Mouse (Mus musculus) myocyte (in vitro differentiated cells): ENCODE measurements around the gene Spon1. TPM values are rescaled to one million over a fixed set of nuclear protein-coding genes. Genes with fewer than 3 reads are reported as not detected.

Source experiments
- H3K27me3 ChIP-seq: one replicate; pipeline ENCODE4 v1.6.1; 2011; ENCODE audit not compliant: control insufficient read depth, insufficient read depth, insufficient read length
- H3K36me3 ChIP-seq: one replicate; pipeline ENCODE4 v1.6.1; 2011; ENCODE audit not compliant: control insufficient read depth, insufficient read depth
- H3K4me2 ChIP-seq: one replicate; pipeline ENCODE4 v1.6.1; 2011; ENCODE audit warnings: low read depth, control low read depth
- H3K4me3 ChIP-seq: one replicate; pipeline ENCODE4 v1.5.1; 2011; ENCODE audit warnings: mild to moderate bottlenecking, control low read depth, moderate library complexity
- H3K79me2 ChIP-seq: one replicate; pipeline ENCODE4 v1.6.1; 2011; ENCODE audit not compliant: control insufficient read depth, insufficient read depth
- H3ac ChIP-seq: one replicate; pipeline ENCODE4 v1.6.1; 2011; ENCODE audit not compliant: control insufficient read depth, insufficient read length
- CEBPB ChIP-seq: IDR thresholded peaks from 2 replicates; pipeline ENCODE4 v1.6.1; 2011; ENCODE audit warnings: mild to moderate bottlenecking, moderate library complexity; ENCODE audit not compliant: poor library complexity, insufficient read depth, severe bottlenecking
- E2F4 ChIP-seq: IDR thresholded peaks from one replicate; pipeline ENCODE4 v1.6.1; 2011; ENCODE audit warnings: mild to moderate bottlenecking, control low read depth, moderate library complexity; ENCODE audit not compliant: insufficient read depth
- MAX ChIP-seq: IDR thresholded peaks from one replicate; pipeline ENCODE4 v1.6.1; 2011; ENCODE audit warnings: low read depth, mild to moderate bottlenecking, control low read depth
- MYOD1 ChIP-seq, 3 experiments: IDR thresholded peaks; one replicate each; pipeline ENCODE4 v1.6.1; 2011; ENCODE audit warnings: control low read depth in 2 of 3, low read depth in 2 of 3, mild to moderate bottlenecking in 2 of 3, moderate library complexity in 1 of 3; ENCODE audit not compliant: insufficient read length in 2 of 3, control insufficient read depth in 1 of 3
- MYOG ChIP-seq, 3 experiments: IDR thresholded peaks; one replicate each; pipeline ENCODE4 v1.6.1; 2011; ENCODE audit warnings: control low read depth in 2 of 3, low read depth in 2 of 3, mild to moderate bottlenecking in 2 of 3; ENCODE audit not compliant: insufficient read length in 2 of 3, control insufficient read depth in 1 of 3, insufficient read depth in 1 of 3
- POLR2A ChIP-seq: IDR thresholded peaks from one replicate; pipeline ENCODE4 v1.6.1; 2011; ENCODE audit warnings: low read depth, mild to moderate bottlenecking, control low read depth, moderate library complexity; ENCODE audit not compliant: insufficient read length
- POLR2AphosphoS2 ChIP-seq: IDR thresholded peaks from one replicate; pipeline ENCODE4 v1.6.1; 2011; ENCODE audit warnings: low read depth, control low read depth; ENCODE audit not compliant: insufficient read length
- REST ChIP-seq: IDR thresholded peaks from one replicate; pipeline ENCODE4 v1.6.1; 2011; ENCODE audit warnings: mild to moderate bottlenecking, control low read depth, moderate library complexity; ENCODE audit not compliant: insufficient read depth, insufficient read length
- SRF ChIP-seq: IDR thresholded peaks from one replicate; pipeline ENCODE4 v1.6.1; 2011; ENCODE audit warnings: low read depth; ENCODE audit not compliant: control insufficient read depth, insufficient read length
- TCF12 ChIP-seq: IDR thresholded peaks from one replicate; pipeline ENCODE4 v1.6.1; 2011; ENCODE audit warnings: mild to moderate bottlenecking, control low read depth; ENCODE audit not compliant: poor library complexity, insufficient read depth, severe bottlenecking
- TCF3 ChIP-seq: IDR thresholded peaks from one replicate; pipeline ENCODE4 v1.6.1; 2011; ENCODE audit warnings: low read depth, control low read depth; ENCODE audit not compliant: insufficient read length
- USF1 ChIP-seq: IDR thresholded peaks from one replicate; pipeline ENCODE4 v1.6.1; 2011; ENCODE audit warnings: low read depth, mild to moderate bottlenecking, control low read depth, moderate library complexity
- polyA plus RNA-seq: library from polyadenylated mRNA; unstranded; fragments of >200 nt; fragmentation: generic; extraction: Trizol; gene quantifications from one replicate; pipeline ENCODE4 v1.2.1, GENCODE M21; 2012; ENCODE audit warnings: missing spikeins

Spon1 gene
- polyA plus RNA-seq, 1 experiment: 0.04 TPM

- no peak for TF ChIP-seq MYOD1 (IDR thresholded peaks at IDR 0.05; ENCODE audit: control insufficient read depth in 1 of 3, insufficient read length in 2 of 3, low read depth in 2 of 3)
- TF ChIP-seq TCF3: no peak
- no peak for TF ChIP-seq CEBPB
- TF ChIP-seq E2F4: no peak
- no peak for TF ChIP-seq MYOG (IDR thresholded peaks at IDR 0.05; ENCODE audit: control insufficient read depth in 1 of 3, insufficient read depth in 1 of 3, insufficient read length in 2 of 3, low read depth in 2 of 3)
- TF ChIP-seq REST: no peak
- TF ChIP-seq MAX: no peak
- TF ChIP-seq POLR2AphosphoS2: no peak
- TF ChIP-seq TCF12: no peak
- no peak for TF ChIP-seq SRF
- TF ChIP-seq USF1: no peak
- no peak for TF ChIP-seq POLR2A
- no peak overlapping the region for H3K4me2 ChIP-seq
- H3K4me3 ChIP-seq: no peak overlapping the region
- no peak overlapping the region for H3ac ChIP-seq
- H3K27me3 ChIP-seq: peaks cover 16% of the 10 kb centered on the region
- no peaks in the 10 kb centered on the region for H3K36me3 ChIP-seq
- H3K79me2 ChIP-seq: no peaks in the 10 kb centered on the region
Observed at GRCm38 (mm10) chr7:113792871-113793270, 27.1 kb downstream of the Spon1 start.

- TF ChIP-seq MAX (no peak), TCF12 (no peak), POLR2AphosphoS2 (no peak), CEBPB (no peak), USF1 (no peak), E2F4 (no peak), TCF3 (no peak), REST (no peak), SRF (no peak), MYOG (IDR thresholded peaks at IDR 0.05; ENCODE audit: control insufficient read depth in 1 of 3, insufficient read depth in 1 of 3, insufficient read length in 2 of 3, low read depth in 2 of 3) (no peak), POLR2A (no peak)
- H3K27me3 ChIP-seq: peaks cover 5% of the 10 kb centered on the region
- no peak overlapping the region for H3ac ChIP-seq
- H3K4me3 ChIP-seq: no peak overlapping the region
- H3K36me3 ChIP-seq: no peaks in the 10 kb centered on the region
- H3K79me2 ChIP-seq: no peaks in the 10 kb centered on the region
- H3K4me2 ChIP-seq: no peak overlapping the region
Observed at GRCm38 (mm10) chr7:113795209-113795608, 29.4 kb downstream of the Spon1 start.

GRCm38 (mm10) chr7:113797134-113797533 is 31.3 kb downstream of the Spon1 start:
- H3K27me3 ChIP-seq: no peaks in the 10 kb centered on the region
- no peak overlapping the region for H3K4me3 ChIP-seq
- H3K79me2 ChIP-seq: no peaks in the 10 kb centered on the region
- TF ChIP-seq USF1 (no peak), SRF (no peak), MAX (no peak), POLR2AphosphoS2 (no peak), E2F4 (no peak), POLR2A (no peak), MYOG (IDR thresholded peaks at IDR 0.05; ENCODE audit: control insufficient read depth in 1 of 3, insufficient read depth in 1 of 3, insufficient read length in 2 of 3, low read depth in 2 of 3) (no peak), TCF12 (no peak), REST (no peak), TCF3 (no peak), MYOD1 (IDR thresholded peaks at IDR 0.05; ENCODE audit: control insufficient read depth in 1 of 3, insufficient read length in 2 of 3, low read depth in 2 of 3) (no peak), CEBPB (no peak)
- H3K36me3 ChIP-seq: no peaks in the 10 kb centered on the region
- no peak overlapping the region for H3K4me2 ChIP-seq
- H3ac ChIP-seq: no peak overlapping the region

GRCm38 (mm10) chr7:113798605-113799255 is 32.9 kb downstream of the Spon1 start:
- TF ChIP-seq E2F4 (no peak), TCF12 (no peak), MYOD1 (IDR thresholded peaks at IDR 0.05; ENCODE audit: control insufficient read depth in 1 of 3, insufficient read length in 2 of 3, low read depth in 2 of 3) (no peak), REST (no peak), POLR2A (no peak), TCF3 (no peak), CEBPB (no peak), SRF (no peak), POLR2AphosphoS2 (no peak), MAX (no peak), MYOG (IDR thresholded peaks at IDR 0.05; ENCODE audit: control insufficient read depth in 1 of 3, insufficient read depth in 1 of 3, insufficient read length in 2 of 3, low read depth in 2 of 3) (no peak), USF1 (no peak)
- no peaks in the 10 kb centered on the region for H3K79me2 ChIP-seq
- H3K4me3 ChIP-seq: no peak overlapping the region
- H3K36me3 ChIP-seq: no peaks in the 10 kb centered on the region
- no peak overlapping the region for H3K4me2 ChIP-seq
- no peaks in the 10 kb centered on the region for H3K27me3 ChIP-seq
- H3ac ChIP-seq: no peak overlapping the region

- TF ChIP-seq REST (no peak), TCF12 (no peak), E2F4 (no peak), TCF3 (no peak), CEBPB (no peak), SRF (no peak), POLR2AphosphoS2 (no peak), MYOD1 (IDR thresholded peaks at IDR 0.05; ENCODE audit: control insufficient read depth in 1 of 3, insufficient read length in 2 of 3, low read depth in 2 of 3) (no peak), POLR2A (no peak), MAX (no peak), MYOG (IDR thresholded peaks at IDR 0.05; ENCODE audit: control insufficient read depth in 1 of 3, insufficient read depth in 1 of 3, insufficient read length in 2 of 3, low read depth in 2 of 3) (no peak), USF1 (no peak)
- Histone ChIP-seq H3K27me3 (no peaks in the 10 kb centered on the region), H3K79me2 (no peaks in the 10 kb centered on the region), H3ac (no peak overlapping the region), H3K4me2 (no peak overlapping the region), H3K36me3 (no peaks in the 10 kb centered on the region), H3K4me3 (no peak overlapping the region)
Observed at GRCm38 (mm10) chr7:113809781-113810180, 44.0 kb downstream of the Spon1 start.
